Mouse (Mus musculus) lung, embryonic 16.5 days (tissue): ENCODE data around the gene Zbtb5. TPM values are rescaled to one million over a fixed set of nuclear protein-coding genes. Genes with fewer than 3 reads are reported as not detected.

Source experiments
- ATAC-seq: fragments of 200-750 bp; cut with Nextera tagmentation; 2 replicates; pipeline ENCODE4 v1.8.0; 2017; ENCODE audit warnings: low read depth, mild to moderate bottlenecking, moderate library complexity
- H3K27ac ChIP-seq: fragments of 300-500 bp; sonication (generic); 2 replicates; pipeline ENCODE4 v1.5.1; 2014; ENCODE audit warnings: mild to moderate bottlenecking, control low read depth, low read length
- H3K27me3 ChIP-seq: fragments of 300-500 bp; sonication (generic); 2 replicates; pipeline ENCODE4 v1.6.1; 2014; ENCODE audit warnings: low read depth, low read length, mixed read lengths; ENCODE audit not compliant: control insufficient read depth, insufficient read depth
- H3K36me3 ChIP-seq: fragments of 300-500 bp; sonication (generic); 2 replicates; pipeline ENCODE4 v1.6.1; 2014; ENCODE audit warnings: low read length; ENCODE audit not compliant: control insufficient read depth, insufficient read depth
- H3K4me1 ChIP-seq: fragments of 300-500 bp; sonication (generic); replicated peaks from 2 replicates; pipeline ENCODE4 v1.6.1; 2014; ENCODE audit warnings: low read length, mixed read lengths; ENCODE audit not compliant: control insufficient read depth, insufficient read depth
- H3K4me2 ChIP-seq: fragments of 300-500 bp; sonication (generic); 2 replicates; pipeline ENCODE4 v1.6.1; 2014; ENCODE audit warnings: low read depth, low read length, control low read depth
- H3K4me3 ChIP-seq: fragments of 300-500 bp; sonication (generic); 2 replicates; pipeline ENCODE4 v1.5.1; 2014; ENCODE audit warnings: mild to moderate bottlenecking, low read length, control low read depth
- H3K9ac ChIP-seq: fragments of 300-500 bp; sonication (generic); 2 replicates; pipeline ENCODE4 v1.6.1; 2014; ENCODE audit warnings: low read length, control low read depth
- H3K9me3 ChIP-seq: fragments of 300-500 bp; sonication (generic); 2 replicates; pipeline ENCODE4 v1.6.1; 2016; ENCODE audit warnings: low read length; ENCODE audit not compliant: control insufficient read depth
- whole genome bisulfite sequencing: fragments of 180-500 bp; shearing (Covaris S2); extraction: QIAGEN DNeasy Blood & Tissue Kit; methylation state at CpG from one replicate; pipeline ENCODE4 v1.1.7; 2014; 5-methylcytosine and 5-hydroxymethylcytosine counted together
- polyA plus RNA-seq: library from polyadenylated mRNA; unstranded; fragments of >200 nt; fragmentation: Nextera tagmentation; extraction: Ambion mirVana; gene quantifications from 2 replicates; pipeline ENCODE4 v1.2.1, GENCODE M21; 2015

Gene Zbtb5
- polyA plus RNA-seq, 1 experiment from 2014 or later: 19.5 TPM

DNA sequence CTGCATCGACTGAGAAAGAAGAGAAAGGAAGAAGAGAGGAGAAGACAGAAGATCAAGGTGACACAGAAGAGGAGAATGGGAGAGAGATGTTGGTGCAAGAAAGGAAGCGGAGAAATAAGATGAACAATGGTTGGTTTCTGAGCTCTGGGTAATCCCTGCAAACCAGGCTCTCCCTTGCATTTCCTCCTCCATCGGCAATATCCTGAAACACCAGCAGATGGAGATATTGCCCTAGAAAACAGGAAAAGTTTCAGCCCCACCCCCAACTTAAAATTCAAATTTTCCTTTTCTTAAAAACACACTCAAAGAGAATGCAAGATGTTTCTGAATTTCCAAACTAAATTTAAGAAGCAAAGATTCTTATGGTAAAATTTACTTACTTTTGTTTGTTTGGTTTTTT lies 3.4 kb upstream of the Zbtb5 start:
- H3K4me3 ChIP-seq: no peak overlapping the region
- H3K9me3 ChIP-seq: no peaks in the 10 kb centered on the region
- H3K4me2 ChIP-seq: no peak overlapping the region
- no peak overlapping the region for H3K9ac ChIP-seq
- H3K27me3 ChIP-seq: no peaks in the 10 kb centered on the region
- ATAC-seq: no peak
- 15% methylated on average over 3 of the region's 3 CpGs for WGBS
- H3K4me1 ChIP-seq: peaks cover 23% of the 10 kb centered on the region
- no peak overlapping the region for H3K27ac ChIP-seq
- H3K36me3 ChIP-seq: no peaks in the 10 kb centered on the region

DNA sequence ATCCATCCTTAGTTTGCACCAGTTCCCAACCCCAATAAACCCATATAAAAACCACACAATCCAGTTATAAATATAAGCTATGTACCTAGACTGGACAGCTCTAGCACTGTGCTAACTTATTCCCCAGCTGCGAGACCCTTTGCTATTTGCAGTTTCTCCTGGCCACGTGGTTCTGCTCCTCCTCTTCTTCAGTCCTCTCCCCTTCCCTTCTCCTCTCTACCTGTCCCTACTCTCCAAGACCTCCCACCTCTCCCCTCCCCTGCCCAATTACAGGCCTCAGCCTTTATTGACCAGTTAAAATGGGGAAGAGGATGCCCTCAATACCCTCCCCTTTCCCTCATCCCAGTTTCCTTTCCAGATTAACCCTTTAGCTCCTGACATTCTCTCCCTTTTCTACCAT lies 1.3 kb upstream of the Zbtb5 start:
- H3K9ac ChIP-seq: peak overlapping the region; percentile 81
- no peak overlapping the region for H3K27ac ChIP-seq
- H3K4me2 ChIP-seq: peak overlapping the region; percentile 83
- peaks cover 23% of the 10 kb centered on the region for H3K4me1 ChIP-seq
- H3K4me3 ChIP-seq: peak overlapping the region; percentile 75
- 7% methylated on average over 2 of the region's 2 CpGs for WGBS
- H3K36me3 ChIP-seq: no peaks in the 10 kb centered on the region
- no peaks in the 10 kb centered on the region for H3K9me3 ChIP-seq
- no peak for ATAC-seq
- no peaks in the 10 kb centered on the region for H3K27me3 ChIP-seq

- H3K4me2 ChIP-seq: peak overlapping the region; percentile 83
- H3K36me3 ChIP-seq: no peaks in the 10 kb centered on the region
- H3K27ac ChIP-seq: peak overlapping the region; percentile 79
- H3K9me3 ChIP-seq: no peaks in the 10 kb centered on the region
- ATAC-seq: no peak
- H3K27me3 ChIP-seq: no peaks in the 10 kb centered on the region
- 1% methylated on average over 13 of the region's 13 CpGs for WGBS
- peaks cover 20% of the 10 kb centered on the region for H3K4me1 ChIP-seq
- H3K9ac ChIP-seq: peak overlapping the region; percentile 81
- H3K4me3 ChIP-seq: peak overlapping the region; percentile 75
Observed at GRCm38 (mm10) chr4:45013031-45013431, 819 bp upstream of the Zbtb5 start.

DNA sequence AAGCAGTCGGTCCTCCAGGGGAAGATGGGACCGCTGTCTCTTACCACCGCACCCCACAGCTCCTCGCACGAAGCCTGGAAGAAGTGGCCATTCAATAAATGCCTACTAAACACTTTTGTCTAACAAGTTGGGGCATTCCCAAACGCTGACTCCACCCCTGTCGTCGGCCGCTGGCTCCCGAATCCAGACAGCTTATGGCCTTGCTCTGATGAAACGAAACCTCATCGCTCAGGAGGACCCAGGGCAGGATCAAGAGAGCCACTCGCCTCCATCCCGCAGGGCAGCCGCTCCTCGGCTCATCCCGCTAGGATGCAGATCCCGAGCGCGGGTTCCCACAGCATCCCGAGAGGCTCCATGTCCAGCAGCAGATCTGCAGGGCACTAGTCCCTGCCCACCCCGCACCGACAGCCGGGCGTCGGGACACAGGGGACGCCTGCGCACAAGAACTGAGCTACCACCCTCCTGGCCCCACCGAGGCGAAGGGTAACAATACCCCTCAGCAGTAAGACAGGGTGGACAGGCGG lies 569 bp downstream of the Zbtb5 start:
- Histone ChIP-seq H3K4me3 (peak overlapping the region; percentile 63), H3K9me3 (no peaks in the 10 kb centered on the region), H3K27ac (peak overlapping the region; percentile 95), H3K27me3 (no peaks in the 10 kb centered on the region), H3K9ac (peak overlapping the region; percentile 79), H3K4me2 (peak overlapping the region; percentile 81), H3K36me3 (no peaks in the 10 kb centered on the region), H3K4me1 (peaks cover 20% of the 10 kb centered on the region)
- under 1% methylated on average over 31 of the region's 31 CpGs for WGBS
- ATAC-seq: peak; percentile 68

DNA sequence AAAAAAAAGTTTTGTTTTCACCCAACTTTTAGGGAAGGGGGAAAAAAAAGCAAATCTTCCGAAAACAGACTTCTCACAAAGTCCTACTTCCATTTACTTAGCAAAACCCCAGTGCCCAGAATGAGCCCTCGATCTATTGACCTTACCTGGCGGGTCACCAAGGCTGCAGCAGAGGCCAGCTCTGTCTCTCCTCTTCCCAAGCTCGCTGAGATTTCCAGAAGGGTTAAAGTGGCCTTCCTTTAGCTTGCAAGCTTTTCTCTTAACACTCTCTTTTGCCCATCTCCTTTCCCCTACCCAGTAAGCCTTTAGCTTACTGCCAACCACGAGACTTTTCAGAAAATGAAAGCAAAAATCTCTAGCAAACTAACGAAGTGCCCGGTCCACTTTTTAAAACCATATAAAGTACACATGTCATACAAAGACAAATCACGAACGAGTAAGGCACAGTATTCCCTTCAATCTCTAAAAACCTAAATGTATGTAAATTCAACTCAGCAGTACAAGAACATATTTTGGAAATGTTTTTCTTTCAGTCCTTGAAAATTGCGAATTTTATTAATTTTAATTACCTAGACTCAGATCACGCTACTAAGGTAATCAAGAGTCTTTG lies 1.3 kb downstream of the Zbtb5 start:
- Histone ChIP-seq H3K9me3 (no peaks in the 10 kb centered on the region), H3K27me3 (no peaks in the 10 kb centered on the region), H3K4me1 (peaks cover 20% of the 10 kb centered on the region), H3K4me3 (peak overlapping the region; percentile 63), H3K27ac (peak overlapping the region; percentile 95), H3K4me2 (peak overlapping the region; percentile 81), H3K36me3 (no peaks in the 10 kb centered on the region), H3K9ac (peak overlapping the region; percentile 79)
- ATAC-seq: no peak
- WGBS: 7% methylated on average over 11 of the region's 11 CpGs

DNA sequence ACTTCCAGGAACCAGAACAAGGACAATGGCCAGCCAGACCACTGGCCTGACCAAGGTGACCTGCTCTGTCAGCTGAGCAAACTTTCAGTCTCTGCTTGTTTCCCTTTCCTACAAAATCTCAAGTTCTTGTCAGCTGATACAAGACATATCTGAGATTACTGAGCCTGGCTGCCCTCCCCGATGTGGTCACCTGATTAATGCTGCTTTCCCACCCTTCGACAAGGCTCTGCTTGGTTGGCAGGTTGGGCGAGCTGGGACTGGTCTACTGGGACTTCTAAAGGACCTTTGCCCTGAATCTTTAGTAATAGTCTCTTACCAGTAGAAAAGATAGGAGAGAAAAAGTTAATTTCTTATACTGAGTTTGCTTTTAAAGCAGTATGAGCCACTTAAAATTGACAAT lies 6.8 kb downstream of the Zbtb5 start:
- Histone ChIP-seq H3K27me3 (no peaks in the 10 kb centered on the region), H3K36me3 (no peaks in the 10 kb centered on the region), H3K4me3 (no peak overlapping the region), H3K9me3 (no peaks in the 10 kb centered on the region), H3K4me2 (no peak overlapping the region), H3K9ac (no peak overlapping the region), H3K4me1 (peaks cover 9% of the 10 kb centered on the region), H3K27ac (no peak overlapping the region)
- WGBS: 78% methylated on average over 3 of the region's 3 CpGs
- no peak for ATAC-seq

- no peak overlapping the region for H3K4me3 ChIP-seq
- H3K9ac ChIP-seq: no peak overlapping the region
- 85% methylated on average over 6 of the region's 6 CpGs for WGBS
- no peaks in the 10 kb centered on the region for H3K27me3 ChIP-seq
- no peak for ATAC-seq
- no peaks in the 10 kb centered on the region for H3K36me3 ChIP-seq
- no peaks in the 10 kb centered on the region for H3K4me1 ChIP-seq
- H3K9me3 ChIP-seq: no peaks in the 10 kb centered on the region
- no peak overlapping the region for H3K27ac ChIP-seq
- no peak overlapping the region for H3K4me2 ChIP-seq
Observed at GRCm38 (mm10) chr4:45000001-45000400, 12.2 kb downstream of the Zbtb5 start.

DNA sequence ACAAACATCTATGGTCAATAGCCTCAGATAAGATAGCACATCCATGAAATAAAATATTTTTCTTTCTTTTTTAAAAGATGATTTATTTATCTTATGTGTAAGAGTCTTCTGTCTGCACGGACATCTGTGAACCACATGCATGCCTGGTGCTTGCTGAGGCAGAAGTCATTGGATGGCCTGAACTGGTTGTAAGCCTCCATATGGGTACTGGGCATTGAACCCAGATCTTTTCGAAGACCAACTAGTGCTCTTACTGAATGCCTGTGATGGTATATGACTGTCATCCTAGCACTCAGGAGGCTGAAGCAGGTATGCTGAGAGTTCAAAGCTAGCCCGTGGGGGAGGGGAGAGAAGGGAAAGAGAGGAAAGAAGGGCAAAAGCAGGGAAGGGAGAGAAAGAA lies 14.1 kb downstream of the Zbtb5 start:
- ATAC-seq: no peak
- WGBS: 57% methylated on average over 3 of the region's 3 CpGs
- peaks cover 10% of the 10 kb centered on the region; the same call in 1 of the 2 replicates for H3K36me3 ChIP-seq
- H3K9ac ChIP-seq: no peak overlapping the region
- H3K9me3 ChIP-seq: no peaks in the 10 kb centered on the region
- no peaks in the 10 kb centered on the region for H3K4me1 ChIP-seq
- no peak overlapping the region for H3K4me3 ChIP-seq
- H3K4me2 ChIP-seq: no peak overlapping the region
- H3K27me3 ChIP-seq: no peaks in the 10 kb centered on the region
- no peak overlapping the region for H3K27ac ChIP-seq

DNA sequence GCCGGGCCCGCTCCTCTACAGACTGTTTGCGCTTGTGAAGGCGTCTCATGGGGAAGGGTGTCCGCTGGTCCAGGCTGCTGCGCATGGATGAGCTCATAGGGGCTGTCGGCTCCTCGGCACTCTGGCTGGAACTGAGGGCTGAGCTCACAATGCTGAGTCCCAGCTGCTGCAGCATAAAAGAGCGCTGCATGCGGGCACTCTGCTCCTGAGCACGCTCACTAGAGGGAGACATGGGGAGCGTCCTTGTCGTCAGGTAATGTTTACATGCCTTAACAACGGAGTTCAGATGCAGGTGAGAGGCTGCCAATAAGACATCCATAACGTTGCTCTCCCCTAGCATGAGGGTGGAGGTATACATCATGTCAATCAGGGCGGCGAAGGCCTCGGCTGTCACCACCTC lies 17.4 kb downstream of the Zbtb5 start:
- Histone ChIP-seq H3K27me3 (no peaks in the 10 kb centered on the region), H3K36me3 (peaks cover 19% of the 10 kb centered on the region), H3K27ac (no peak overlapping the region), H3K4me2 (no peak overlapping the region), H3K9ac (no peak overlapping the region), H3K4me3 (no peak overlapping the region), H3K4me1 (no peaks in the 10 kb centered on the region), H3K9me3 (no peaks in the 10 kb centered on the region)
- 79% methylated on average over 18 of the region's 18 CpGs for WGBS
- no peak for ATAC-seq
